Mouse (Mus musculus) bone marrow, adult 2 months (tissue): ENCODE data around the gene Ush2a.

Experiments
- CTCF ChIP-seq: fragments of 200-500 bp; IDR thresholded peaks from 2 replicates; pipeline ENCODE4 v1.5.1; 2011; ENCODE audit warnings: low read length, control low read depth; ENCODE audit not compliant: control insufficient read depth, insufficient read depth
- POLR2A ChIP-seq: fragments of 200-500 bp; IDR thresholded peaks from 2 replicates; pipeline ENCODE4 v1.6.1; 2011; ENCODE audit warnings: low read depth, mild to moderate bottlenecking, control low read depth, low read length, borderline replicate concordance; ENCODE audit not compliant: control insufficient read depth

- TF ChIP-seq CTCF (no peak), POLR2A (no peak)
Observed at GRCm38 (mm10) chr1:188672871-188673270, 411.0 kb downstream of the Ush2a start.
